In the genomic region with DNA sequence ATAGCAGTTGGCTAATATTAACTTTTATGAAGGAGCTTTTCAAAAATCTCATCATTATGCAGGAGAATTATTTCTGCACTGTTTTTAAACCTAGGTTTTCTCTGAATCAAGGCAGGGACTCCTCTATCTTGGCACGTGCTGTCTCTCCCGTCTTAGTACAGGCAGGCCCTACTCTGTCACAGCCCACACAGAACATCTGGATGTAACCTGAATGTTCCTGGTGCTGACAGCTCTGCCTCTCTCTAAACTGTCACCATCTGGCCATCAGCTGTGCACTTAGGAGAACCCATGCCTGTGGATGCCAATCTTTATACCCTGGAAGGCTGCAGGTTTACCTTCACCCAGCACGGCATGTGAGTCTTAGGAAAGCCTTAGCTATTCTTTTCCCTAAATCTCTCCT, we compare ENCODE assay signal across 22 mouse cellular contexts. TPM values are rescaled to one million over a fixed set of nuclear protein-coding genes. Genes with fewer than 3 reads are reported as not detected.
A peak's percentile ranks its signal among the peaks of the same experiment; 100 is the strongest.
DNase-seq lines count a peak whose midpoint lies in the region; ATAC-seq lines count a peak whose summit lies in the region.
"Had no signal": no experiment of that assay in that cellular context is flagged by ENCODE, and none has a peak within 500 bp of the region (broad histone marks: within the 10 kb centered on the region; RNA-seq: fewer than 3 reads in every experiment).

No protein-coding gene starts in this region.

- WGBS in hindbrain, embryonic 10.5 days: 76% methylated on average over 3 of the region's 3 CpGs
- 74% methylated on average over 3 of the region's 3 CpGs for WGBS in hindbrain, embryonic 16.5 days
- WGBS in forebrain, embryonic 16.5 days: 85% methylated on average over 3 of the region's 3 CpGs

- no peaks in the 10 kb centered on the region for H3K9me3 ChIP-seq in hindbrain, embryonic 10.5 days
- no peaks in the 10 kb centered on the region for H3K9me3 ChIP-seq in hindbrain, embryonic 16.5 days (ENCODE audit: control insufficient read depth, low read length)
- no peaks in the 10 kb centered on the region for H3K9me3 ChIP-seq in forebrain, embryonic 16.5 days (ENCODE audit: control insufficient read depth, low read length)
- H3K9me3 ChIP-seq: embryonic facial prominence, embryonic 12.5 days; heart, embryonic 12.5 days; midbrain, embryonic 13.5 days had no signal

- no peak for ATAC-seq in hindbrain, embryonic 16.5 days
- ATAC-seq in forebrain, embryonic 16.5 days: no peak
- ATAC-seq: CD4-positive, CD25-positive, alpha-beta regulatory T cell, adult 4 months; lung, postnatal 0 days; midbrain, embryonic 13.5 days; Patski had no signal

- H3K4me3 ChIP-seq in hindbrain, embryonic 10.5 days: no peak overlapping the region
- no peak overlapping the region for H3K4me3 ChIP-seq in hindbrain, embryonic 16.5 days (ENCODE audit: low read length)
- no peak overlapping the region for H3K4me3 ChIP-seq in forebrain, embryonic 16.5 days (replicated peaks; ENCODE audit: low read length)
- H3K4me3 ChIP-seq: embryonic facial prominence, embryonic 12.5 days; heart, embryonic 12.5 days; midbrain, embryonic 13.5 days; myocyte had no signal

- H3K27ac ChIP-seq in hindbrain, embryonic 10.5 days: no peak overlapping the region
- H3K27ac ChIP-seq in hindbrain, embryonic 16.5 days (ENCODE audit: low read depth, low read length): no peak overlapping the region
- H3K27ac ChIP-seq in forebrain, embryonic 16.5 days (ENCODE audit: low read length): no peak overlapping the region
- H3K27ac ChIP-seq: embryonic facial prominence, embryonic 12.5 days; kidney, postnatal 0 days; midbrain, embryonic 13.5 days had no signal

- H3K4me2 ChIP-seq in hindbrain, embryonic 16.5 days (ENCODE audit: low read length): no peak overlapping the region
- no peak overlapping the region for H3K4me2 ChIP-seq in forebrain, embryonic 16.5 days (ENCODE audit: low read length)
- H3K4me2 ChIP-seq: embryonic facial prominence, embryonic 12.5 days; heart, embryonic 12.5 days; midbrain, embryonic 13.5 days had no signal

- H3K36me3 ChIP-seq in hindbrain, embryonic 10.5 days: no peaks in the 10 kb centered on the region
- H3K36me3 ChIP-seq in hindbrain, embryonic 16.5 days (ENCODE audit: control insufficient read depth, insufficient read depth, low read length): no peaks in the 10 kb centered on the region
- H3K36me3 ChIP-seq in forebrain, embryonic 16.5 days (ENCODE audit: control insufficient read depth, insufficient read depth): no peaks in the 10 kb centered on the region
- H3K36me3 ChIP-seq: embryonic facial prominence, embryonic 12.5 days; heart, embryonic 12.5 days; midbrain, embryonic 13.5 days had no signal

- no peaks in the 10 kb centered on the region for H3K4me1 ChIP-seq in hindbrain, embryonic 10.5 days (replicated peaks)
- H3K4me1 ChIP-seq in hindbrain, embryonic 16.5 days (ENCODE audit: control insufficient read depth, insufficient read depth, low read depth, low read length): no peaks in the 10 kb centered on the region
- H3K4me1 ChIP-seq in forebrain, embryonic 16.5 days (replicated peaks; ENCODE audit: control insufficient read depth, insufficient read depth, low read length): no peaks in the 10 kb centered on the region
- H3K4me1 ChIP-seq: embryonic facial prominence, embryonic 12.5 days; heart, embryonic 12.5 days; midbrain, embryonic 13.5 days had no signal

- no peaks in the 10 kb centered on the region for H3K27me3 ChIP-seq in hindbrain, embryonic 10.5 days (ENCODE audit: insufficient read depth, poor library complexity, severe bottlenecking)
- no peaks in the 10 kb centered on the region for H3K27me3 ChIP-seq in hindbrain, embryonic 16.5 days (replicated peaks; ENCODE audit: control insufficient read depth, insufficient read depth, low read length)
- no peaks in the 10 kb centered on the region for H3K27me3 ChIP-seq in forebrain, embryonic 16.5 days (replicated peaks; ENCODE audit: control insufficient read depth, insufficient read depth, low read length)
- H3K27me3 ChIP-seq: embryonic facial prominence, embryonic 12.5 days; heart, embryonic 12.5 days; midbrain, embryonic 13.5 days had no signal

- peak; percentile 35 for DNase-seq in embryo, embryonic 10 days (ENCODE audit: low spot score)
- DNase-seq in embryo, embryonic 9.5 days (ENCODE audit: extremely low spot score): no peak
- peak; percentile 7 for DNase-seq in hindbrain, embryonic 10.5 days (ENCODE audit: low spot score)
- DNase-seq in right cerebral cortex, adult 18-20 months: peak; percentile 30
- DNase-seq in right cerebral cortex, postnatal 4 days: no peak
- no peak for DNase-seq in kidney, adult 8-10 months
- DNase-seq: adrenal gland, postnatal 10 days; cerebellum, adult 11 months; cerebellum, postnatal 10 days; kidney, adult 11 months; left cerebral cortex, postnatal 4 days; liver had no signal

- H3K9ac ChIP-seq in hindbrain, embryonic 16.5 days (ENCODE audit: low read depth, low read length): no peak overlapping the region
- no peak overlapping the region for H3K9ac ChIP-seq in forebrain, embryonic 16.5 days (replicated peaks; ENCODE audit: low read depth, low read length)
- H3K9ac ChIP-seq: embryonic facial prominence, embryonic 12.5 days; heart, embryonic 12.5 days; midbrain, embryonic 13.5 days had no signal

RNA-seq across cellular contexts. Expression of gene Rap2b, which starts 58.0 kb away (rescaled TPM):
- 10.8 and 11.6 TPM in 2 replicates for polyA plus RNA-seq in hindbrain, embryonic 10.5 days (2016; fragmentation: Nextera tagmentation; extraction: Ambion mirVana)
- 10.3 and 10.7 TPM in 2 replicates for polyA plus RNA-seq in hindbrain, embryonic 16.5 days (2015; fragmentation: Nextera tagmentation; extraction: Ambion mirVana)
- polyA plus RNA-seq in forebrain, embryonic 16.5 days (2015; fragmentation: Nextera tagmentation; extraction: Ambion mirVana): 14.1 and 15.8 TPM in 2 replicates

Comparison
In these comparisons a context has a peak if more than half of its experiments do, and no peak if none do; other contexts are left out.
1. DNase-seq: peak in embryo, embryonic 10 days (single experiment), hindbrain, embryonic 10.5 days (single experiment) and right cerebral cortex, adult 18-20 months (single experiment); none in embryo, embryonic 9.5 days (single experiment), right cerebral cortex, postnatal 4 days (single experiment) and kidney, adult 8-10 months (0 of 2).